Mouse (Mus musculus): ENCODE measurements around the gene Snx19.

The Snx19 gene

DNA sequence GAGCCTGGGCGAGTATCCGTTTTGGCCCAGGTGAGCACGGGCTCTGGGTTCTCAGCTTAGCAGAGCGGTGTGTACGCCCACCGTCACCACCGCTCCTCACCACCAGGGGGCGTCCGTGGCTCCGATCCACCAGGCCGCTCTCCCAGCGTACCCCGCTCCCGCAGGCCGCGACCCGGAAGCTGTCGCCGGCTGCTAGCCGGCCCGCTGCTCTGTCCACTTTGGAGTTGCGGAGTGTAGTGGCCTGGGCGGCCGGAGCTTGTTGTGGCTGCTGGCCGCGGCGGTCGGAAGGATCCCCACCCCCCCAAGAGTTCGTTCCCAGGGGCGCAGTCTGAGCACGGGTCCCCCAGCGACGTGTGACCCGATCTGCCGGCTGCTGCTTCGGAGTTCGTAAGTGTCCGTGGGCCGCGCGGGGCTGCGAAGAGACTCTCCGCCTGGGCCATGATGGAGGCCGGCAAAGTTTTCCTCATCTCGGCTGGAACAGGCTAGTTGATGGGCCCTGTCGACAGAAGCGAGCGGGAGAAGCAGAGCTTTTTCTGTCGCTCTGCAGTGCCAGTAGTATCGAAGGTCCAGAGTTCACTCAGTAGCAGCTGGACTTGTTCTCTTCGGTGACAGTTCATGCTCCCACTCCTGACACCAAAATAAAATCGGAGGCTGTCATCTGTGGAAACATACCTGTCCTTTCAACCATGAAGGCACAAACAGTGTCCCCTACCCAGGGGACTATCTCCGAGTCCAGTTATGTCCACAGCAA is at the start of gene Snx19:
Snx19 (plus strand) TSS at position 227 of the 751 bp plus-strand sequence.
- DNase-seq (ENCODE audit: low read depth, low spot score) = peak; percentile 92

DNA sequence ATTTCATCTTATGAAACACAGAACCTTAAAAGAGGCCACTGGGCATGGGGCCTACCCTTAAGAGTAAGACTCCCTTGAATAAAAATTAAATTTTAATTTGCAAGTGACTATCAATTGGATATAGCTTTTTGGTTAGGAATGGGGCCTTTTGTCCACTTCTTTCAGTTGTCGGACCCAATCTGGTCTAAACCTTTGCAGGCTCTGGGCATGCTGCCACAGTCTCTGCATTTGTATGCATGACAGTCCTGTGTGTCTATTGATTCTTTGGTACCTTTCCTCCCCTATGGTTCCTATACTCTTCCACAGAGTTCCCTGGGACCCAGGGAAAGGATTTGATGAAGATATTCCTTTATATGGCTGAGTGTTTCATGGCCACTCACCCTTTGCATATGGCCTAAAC is 26.1 kb upstream of the Snx19 start:
- DNase-seq (ENCODE audit: low read depth, low spot score) = no peak

DNA sequence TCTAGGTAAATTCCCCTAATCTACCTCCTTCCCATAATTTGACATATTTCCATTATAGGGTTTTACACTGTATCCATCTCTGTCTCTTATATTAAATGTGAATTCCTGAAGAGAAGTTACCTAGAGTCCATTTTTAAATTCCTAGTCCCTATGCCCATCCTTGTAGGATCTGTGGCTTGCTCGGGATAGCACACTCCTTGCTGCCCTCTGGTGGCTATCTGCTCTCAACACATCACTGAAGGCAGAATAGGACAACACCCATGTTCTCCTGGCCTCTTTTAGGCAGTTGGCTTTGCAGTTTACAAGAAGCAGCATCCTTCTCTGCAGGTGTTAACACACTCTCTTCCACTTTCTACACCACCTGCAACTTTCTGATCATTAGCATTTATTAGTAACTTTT is 4.0 kb upstream of the Snx19 start:
- peak; percentile 59 for DNase-seq (ENCODE audit: low read depth, low spot score)

DNA sequence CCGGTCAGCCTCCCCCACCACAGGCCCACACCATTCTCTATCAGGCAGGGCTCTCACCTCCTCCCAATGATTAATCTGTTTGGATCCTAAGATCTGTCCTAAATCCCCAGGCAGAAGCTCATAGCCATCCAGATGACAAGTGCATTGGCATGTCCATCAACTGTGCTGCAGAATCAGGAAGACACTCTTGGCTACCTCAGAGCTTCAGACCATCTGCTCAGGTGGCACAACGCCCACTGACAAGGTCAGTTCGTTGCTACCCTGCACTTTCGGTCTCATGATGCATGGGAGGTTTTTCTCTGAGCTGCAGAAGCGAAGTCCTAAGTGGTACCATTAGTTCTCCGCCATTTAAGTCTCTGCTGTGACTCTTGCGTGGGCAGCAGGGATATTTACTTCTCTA is 1.7 kb upstream of the Snx19 start:
- DNase-seq (ENCODE audit: low read depth, low spot score) = no peak

DNA sequence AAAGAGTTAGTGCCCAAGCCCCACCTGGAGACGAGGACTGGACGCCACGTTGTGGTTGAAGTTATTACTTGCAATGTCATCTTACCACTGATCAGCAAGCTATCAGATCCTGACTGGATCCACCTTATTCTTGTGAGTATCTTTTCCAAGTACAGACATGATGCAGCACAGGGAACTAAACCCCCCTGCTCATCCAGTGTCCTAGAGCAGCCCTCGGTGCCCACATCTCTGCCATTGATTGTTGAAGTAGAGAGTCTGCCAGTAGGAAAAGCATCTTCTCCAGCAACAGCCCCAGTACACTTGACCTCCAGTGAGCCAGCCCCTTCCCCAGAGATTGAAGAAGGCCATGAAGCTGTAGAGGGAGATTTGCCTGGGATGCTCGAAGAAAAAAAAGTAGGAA is 1.3 kb downstream of the Snx19 start:
- no peak for DNase-seq (ENCODE audit: low read depth, low spot score)

DNA sequence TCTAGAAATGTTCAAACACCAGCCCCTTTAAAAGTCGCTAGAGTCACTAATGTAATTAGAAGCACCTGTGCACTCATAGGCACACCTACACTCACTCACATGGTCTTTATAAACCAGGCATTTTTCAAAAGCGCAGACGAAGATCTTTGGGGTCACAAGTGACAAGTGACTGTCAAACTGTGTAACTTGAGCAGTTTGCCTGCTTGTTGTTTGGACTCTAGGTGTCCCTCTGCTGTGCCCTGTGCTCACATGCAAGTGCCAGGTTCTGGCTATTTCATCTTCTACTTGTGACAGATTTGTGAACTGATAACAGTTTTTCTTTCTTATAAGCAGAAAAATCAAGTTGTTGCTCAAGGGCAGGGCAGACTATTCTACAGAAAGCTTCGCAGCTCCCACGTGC is 3.5 kb downstream of the Snx19 start:
- no peak for DNase-seq (ENCODE audit: low read depth, low spot score)

DNA sequence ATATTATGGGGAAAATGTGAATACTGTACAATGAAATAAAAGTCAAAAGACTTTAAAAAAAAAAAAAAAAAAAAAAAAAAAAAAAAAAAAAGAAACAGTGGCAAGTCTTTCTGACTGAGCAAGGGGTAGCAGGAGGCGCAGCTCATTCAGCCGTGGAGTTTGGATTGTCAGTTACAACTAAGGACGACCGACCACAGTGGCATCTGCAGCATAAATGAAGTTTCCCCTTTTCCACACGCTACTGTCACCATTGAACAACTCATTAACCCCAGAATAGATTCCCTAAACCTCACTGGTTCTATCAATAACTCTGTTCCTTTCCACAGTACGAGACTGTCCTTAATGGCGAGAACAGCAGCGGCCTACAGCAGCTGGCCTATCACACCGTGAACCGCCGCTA is 5.0 kb downstream of the Snx19 start:
- DNase-seq (ENCODE audit: low read depth, low spot score) = no peak

DNA sequence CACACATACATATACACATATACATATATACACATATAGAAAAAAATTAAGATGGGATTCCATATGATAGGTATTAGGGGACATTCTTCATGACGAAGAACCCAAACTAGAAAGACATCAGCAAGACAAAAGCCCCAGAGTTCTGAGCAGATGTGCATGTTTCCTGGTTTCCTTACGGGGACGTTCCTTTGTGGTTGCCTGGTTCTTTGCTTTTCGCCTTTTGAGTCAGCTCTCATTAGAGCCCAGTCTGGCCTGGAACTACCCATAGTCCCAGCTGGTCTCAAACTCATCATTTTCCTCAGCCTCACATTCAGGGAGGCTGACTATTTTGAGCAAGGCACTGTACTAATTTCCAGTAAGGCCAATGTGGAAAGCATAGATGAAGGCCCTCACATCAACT is 7.0 kb downstream of the Snx19 start:
- DNase-seq (ENCODE audit: low read depth, low spot score) = no peak

DNA sequence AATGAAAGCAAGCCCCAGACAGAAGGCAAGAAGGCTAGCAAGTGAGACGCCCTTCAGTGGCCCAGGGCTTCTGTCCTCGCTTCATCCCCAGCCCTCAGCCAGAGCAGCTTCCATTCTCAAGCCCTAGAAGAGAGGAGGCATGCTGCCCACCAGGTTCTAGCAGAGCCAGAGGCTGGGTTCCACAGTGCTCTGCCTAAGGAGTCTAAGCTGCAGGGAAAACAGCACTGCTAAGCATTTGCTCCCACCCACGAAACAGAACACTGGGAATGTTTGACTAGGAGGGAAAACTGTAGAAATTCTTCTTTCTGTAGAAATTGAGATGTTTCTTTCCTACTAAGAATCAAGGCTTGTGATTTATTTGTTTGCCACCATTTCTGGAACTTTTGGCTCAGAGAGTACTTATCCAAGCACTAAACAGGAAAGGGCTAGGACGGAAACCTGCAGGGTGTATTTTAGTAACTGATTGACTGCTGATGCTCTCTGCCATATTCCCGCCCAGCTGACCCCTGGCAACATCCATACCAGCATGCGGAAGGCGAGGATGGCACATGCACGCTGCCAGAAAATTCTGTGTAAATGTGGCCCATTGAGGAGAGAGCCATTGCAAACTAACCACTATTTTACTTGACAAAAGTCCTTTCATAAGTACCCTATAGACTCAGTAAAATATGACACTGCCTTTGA is 9.1 kb downstream of the Snx19 start:
- no peak for DNase-seq (ENCODE audit: low read depth, low spot score)

DNA sequence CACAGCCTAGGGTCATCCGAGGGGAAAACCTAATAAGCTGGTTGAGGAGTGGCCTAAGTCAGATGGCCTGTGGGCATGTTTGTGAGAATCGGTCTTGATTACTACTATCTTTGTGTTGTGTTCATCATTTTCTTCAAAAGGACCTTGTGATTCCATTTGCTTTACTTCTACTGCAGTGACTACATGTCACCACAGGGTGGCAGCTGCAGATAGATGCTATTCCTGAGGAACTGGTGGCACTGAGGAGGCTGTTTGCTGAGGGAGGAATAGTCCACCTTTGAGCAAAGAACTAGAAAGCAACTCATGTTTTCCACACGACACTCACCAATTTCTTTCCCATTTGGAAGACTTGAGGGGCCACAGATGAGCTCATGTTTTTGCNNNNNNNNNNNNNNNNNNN is 11.6 kb downstream of the Snx19 start:
- peak; percentile 41 for DNase-seq (ENCODE audit: low read depth, low spot score)

DNA sequence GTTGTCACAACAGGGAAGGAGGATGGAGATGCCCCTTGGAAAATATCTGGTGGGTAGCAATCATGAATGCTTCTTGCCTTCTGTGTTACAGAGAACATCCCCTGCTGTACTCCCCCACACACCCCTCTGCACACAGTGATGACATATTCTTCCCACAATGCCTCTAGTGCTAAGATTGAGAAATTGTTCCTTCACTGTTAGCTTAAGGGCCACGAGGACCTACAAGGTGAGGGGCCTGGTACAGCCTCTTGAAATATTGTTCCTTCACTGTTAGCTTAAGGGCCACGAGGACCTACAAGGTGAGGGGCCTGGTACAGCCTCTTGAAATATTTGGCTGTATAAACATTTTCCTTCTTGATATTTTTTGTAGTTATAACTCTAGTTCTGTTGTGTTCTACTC is 14.9 kb downstream of the Snx19 start:
- DNase-seq (ENCODE audit: low read depth, low spot score) = no peak

DNA sequence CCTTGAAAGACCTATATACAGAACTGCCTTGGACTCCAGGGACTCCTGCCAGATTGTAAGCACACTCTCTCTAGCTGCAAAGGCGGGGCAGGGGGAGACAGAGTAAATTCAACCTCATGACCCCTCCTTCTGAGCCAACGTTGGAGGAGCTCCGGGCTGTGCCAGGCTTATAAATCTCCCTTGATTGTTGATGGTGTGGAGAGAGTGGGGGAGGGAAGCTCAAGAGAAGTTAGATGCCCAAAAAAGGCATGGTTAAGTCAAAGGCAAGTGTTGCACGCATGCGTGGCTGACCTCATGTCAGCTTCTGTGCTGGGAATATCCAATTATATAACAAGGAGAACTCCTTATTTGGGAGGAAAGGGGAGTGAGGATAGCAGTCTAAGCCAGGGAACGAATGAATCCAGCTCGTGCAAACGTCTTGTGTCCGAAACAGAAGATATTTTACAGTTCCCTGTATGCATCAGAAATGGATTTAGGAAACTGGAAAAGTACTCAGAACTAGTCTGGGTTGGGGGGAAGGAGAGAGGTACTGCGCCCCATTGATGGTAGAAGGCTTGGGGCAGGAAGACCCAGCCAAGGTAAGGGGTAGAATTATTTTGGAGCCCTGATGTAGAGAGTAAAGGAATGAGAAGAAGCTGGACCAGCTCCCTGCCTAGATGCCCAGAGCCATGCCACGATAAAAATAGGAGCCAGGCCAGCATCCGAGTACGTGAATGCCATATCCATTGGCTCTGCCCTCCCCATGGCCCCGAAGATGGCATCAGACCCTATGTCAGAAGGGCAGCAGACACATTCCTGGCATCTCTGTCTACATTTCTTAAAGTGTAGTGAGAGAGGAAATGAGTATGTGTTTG is 18.6 kb downstream of the Snx19 start:
- peak; percentile 54 for DNase-seq (ENCODE audit: low read depth, low spot score)

DNA sequence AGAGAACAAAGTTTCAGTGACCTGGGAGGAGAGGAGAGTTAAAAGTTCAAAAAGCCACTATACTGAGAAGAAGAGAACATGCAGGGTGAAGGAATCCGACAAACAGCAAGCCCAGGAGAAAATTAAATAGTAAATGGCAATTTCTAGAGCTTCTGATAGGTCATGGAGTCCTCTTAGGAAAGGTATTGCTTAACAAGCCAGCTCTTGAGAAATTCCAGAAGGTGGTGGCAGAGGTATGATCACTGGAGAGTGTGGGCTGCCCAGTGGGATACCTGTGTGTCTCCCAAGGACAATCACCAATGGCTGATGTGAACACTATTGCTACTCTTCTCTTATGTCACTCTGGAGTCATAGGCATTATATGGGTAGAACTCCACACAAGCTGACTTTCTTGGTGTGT is 19.2 kb downstream of the Snx19 start:
- DNase-seq (ENCODE audit: low read depth, low spot score) = no peak

DNA sequence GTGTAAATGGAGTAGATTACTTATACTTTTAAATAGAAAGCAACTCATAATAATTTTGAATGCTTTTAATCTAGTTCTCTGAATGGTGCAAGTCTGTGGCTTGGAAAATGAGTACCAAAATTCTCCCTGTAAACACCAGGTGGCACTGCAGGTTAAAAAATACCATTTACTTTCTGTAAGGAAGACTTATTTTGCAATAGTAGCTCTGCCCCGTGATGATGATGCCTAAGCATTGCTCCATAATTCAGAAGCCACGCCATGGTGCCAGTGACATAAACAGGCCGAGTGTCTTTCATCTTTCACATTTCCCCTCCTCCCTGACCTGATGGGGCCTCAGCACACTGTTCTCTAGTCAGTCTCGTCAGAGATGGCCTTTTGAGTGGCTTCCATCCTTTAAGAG is 21.6 kb downstream of the Snx19 start:
- DNase-seq (ENCODE audit: low read depth, low spot score) = peak; percentile 49

DNA sequence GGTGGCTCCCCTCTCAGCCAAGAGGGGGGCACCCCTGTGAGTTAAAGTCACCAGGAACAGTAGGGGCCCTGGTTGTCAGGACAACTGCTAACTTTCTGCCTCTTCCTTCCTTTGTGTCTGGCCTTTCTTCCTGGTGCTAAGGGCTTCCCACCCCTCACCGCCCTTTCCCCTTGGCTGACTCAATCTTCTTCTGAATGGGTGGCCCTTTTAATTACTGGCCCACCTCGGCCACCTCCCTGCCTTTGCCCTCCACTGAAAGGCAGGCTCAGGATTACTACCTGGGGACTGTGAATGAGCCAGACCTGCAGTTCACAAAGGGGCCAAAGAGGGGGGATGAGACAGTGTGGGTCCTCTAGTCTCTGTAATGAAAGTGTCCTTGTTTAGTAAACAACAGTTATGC is 23.0 kb downstream of the Snx19 start:
- no peak for DNase-seq (ENCODE audit: low read depth, low spot score)

DNA sequence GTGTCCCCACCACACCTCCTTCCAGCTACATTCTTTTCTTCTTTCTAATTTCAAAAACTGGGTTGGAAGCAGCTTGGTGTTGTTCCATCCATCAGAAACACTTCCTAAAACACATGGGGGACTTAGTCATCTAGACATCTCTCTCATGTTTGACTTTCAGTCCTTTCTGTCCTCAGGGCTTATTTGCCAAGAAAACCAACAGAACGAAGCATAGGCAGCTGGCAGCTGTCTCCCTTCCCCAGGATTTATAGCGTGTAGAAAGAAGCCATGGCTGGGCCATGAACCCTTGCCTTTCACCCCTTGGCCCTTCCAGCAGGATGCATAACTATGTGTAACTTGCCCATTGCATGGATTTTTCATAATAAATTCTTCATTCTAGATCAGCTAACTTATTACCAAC is 23.9 kb downstream of the Snx19 start:
- no peak for DNase-seq (ENCODE audit: low read depth, low spot score)

DNA sequence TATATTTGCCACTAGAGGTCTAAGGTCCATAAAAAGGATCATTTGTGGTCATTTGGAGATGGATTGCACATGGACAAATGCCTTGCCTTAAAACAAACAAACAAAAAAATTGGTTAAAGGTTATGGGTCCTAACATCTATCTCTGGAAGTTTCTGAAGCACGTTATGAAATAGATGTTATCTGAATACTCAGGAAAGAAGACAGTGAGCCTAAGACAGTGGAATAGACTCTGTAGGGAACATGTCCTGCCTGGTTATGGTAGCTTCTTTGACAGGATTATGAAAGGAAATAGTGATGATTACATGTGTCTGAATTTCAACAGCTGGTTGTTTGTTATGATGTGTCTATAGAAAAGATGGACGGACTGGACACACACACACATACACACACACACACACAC is 27.6 kb downstream of the Snx19 start:
- no peak for DNase-seq (ENCODE audit: low read depth, low spot score)

DNA sequence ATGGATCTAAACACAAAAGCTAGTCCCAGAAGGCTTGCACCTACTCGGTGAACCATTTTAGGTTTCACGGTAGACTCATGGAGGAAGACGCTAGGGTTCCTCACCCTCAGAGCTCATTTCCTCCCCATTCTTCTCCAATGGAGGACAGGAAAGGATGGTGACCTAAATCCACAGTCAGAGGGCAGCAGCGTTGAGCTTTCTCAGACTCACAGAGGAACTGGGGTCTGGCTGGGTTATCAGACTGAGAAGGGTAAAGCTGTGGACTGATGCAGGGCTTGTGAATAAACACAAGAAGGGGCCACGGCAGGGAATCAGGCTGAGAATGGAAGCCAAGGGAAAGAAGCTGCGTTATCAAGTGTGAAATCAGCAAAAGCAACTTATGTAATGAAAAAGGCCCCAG is 29.3 kb downstream of the Snx19 start:
- no peak for DNase-seq (ENCODE audit: low read depth, low spot score)

DNA sequence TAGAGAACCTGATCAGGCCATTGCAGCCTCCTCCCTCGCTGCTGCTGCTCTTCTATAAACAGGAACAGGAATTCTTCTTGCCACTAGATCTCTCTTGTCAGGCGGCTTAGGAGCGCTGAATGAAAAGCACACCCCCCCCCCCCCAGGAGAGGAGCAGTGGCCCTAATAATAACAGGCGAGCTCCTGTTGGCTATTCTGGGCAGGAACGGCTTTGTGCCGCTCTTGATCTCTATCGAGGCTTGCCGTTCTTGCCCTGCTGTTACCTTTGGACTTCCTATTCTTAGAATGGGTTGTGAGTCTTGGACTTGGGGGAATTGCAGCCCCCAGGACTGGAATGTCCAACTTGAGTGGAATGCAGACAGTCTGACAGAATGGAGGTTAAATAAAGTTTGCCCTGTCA is 33.6 kb downstream of the Snx19 start:
- no peak for DNase-seq (ENCODE audit: low read depth, low spot score)

DNA sequence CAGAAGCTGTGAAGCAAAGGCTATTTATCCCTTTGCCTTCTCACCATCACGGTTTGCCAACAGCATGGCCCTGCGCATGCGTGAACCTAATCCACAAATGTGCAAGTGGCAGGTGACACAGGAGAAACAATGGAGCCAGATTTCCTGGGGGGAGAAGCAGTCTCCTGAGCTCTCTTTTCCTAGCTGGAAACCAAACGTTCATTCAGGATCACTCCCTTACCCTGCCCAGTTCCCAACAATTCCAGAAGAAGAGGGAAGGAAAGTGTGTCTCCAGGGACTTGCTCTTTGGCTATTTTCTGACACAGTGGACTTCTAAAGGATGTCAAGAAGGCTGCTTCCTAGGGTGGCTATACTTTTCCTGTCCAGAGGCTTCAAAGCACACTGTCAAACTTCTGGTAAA is 37.8 kb downstream of the Snx19 start:
- DNase-seq (ENCODE audit: low read depth, low spot score) = no peak

DNA sequence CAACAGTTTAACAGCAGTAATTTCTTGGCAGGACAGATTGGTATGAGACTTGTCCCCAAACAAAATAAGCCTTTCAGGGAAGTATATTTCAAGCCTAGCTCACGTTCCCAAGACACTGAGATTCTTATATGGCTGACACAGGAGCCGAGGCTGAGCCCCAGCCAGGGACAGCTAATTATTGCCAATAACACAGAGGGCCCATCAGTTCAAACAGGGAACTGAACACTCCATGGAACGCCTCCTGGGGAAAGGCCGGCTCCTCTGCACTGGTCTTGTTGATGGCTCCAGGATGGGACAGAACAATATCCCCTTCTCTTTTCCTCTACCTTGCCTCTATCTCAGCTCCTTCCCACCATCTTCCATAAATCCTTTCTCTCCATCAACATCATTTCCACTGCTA is 53.1 kb downstream of the Snx19 start:
- DNase-seq (ENCODE audit: low read depth, low spot score) = no peak

DNA sequence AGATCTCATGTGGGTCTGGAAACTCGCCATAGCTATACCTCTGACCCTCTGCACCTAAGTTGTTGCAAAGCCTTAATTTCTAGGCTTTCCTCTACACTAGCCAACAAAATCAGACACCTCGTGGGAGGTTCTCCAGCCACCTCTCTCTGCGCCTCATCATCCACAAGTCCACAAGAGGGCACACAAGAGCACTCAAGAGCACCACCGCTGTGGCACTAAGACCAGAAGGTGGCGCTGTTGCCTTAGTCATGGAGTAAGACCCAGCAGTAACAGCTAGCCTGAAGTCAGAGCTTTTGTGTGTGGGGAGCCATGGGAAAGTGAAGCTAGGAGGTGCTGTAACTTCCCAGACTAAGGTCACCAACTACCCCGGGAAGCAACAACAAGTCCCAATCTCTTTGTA is 53.6 kb downstream of the Snx19 start:
- peak; percentile 97 for DNase-seq (ENCODE audit: low read depth, low spot score)

DNA sequence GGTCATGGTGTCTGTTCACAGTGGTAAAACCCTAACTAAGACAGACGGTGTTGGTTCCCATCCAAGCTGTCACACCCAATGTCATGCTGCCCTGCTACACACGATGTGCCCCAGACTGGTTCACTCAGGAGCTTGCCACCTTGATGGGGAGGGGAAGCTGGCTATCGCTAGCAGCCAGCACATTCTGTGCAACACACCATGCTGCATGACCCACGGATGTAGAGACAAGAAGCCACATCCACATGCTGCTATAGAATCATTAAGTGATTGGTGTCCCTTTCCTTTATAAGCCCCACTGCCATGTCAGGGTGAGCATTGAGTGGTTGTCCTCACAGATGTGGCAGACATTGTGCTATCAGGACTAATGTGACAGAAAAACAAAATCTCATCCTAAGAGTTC is 55.2 kb downstream of the Snx19 start:
- DNase-seq (ENCODE audit: low read depth, low spot score) = no peak

All from mesoderm, embryonic 11.5 days (tissue).